Mouse (Mus musculus) hindbrain, embryonic 13.5 days (tissue): ENCODE results near the gene Kcnip1. TPM values are rescaled to one million over a fixed set of nuclear protein-coding genes. Genes with fewer than 3 reads are reported as not detected.

Source experiments
- ATAC-seq: fragments of 200-750 bp; cut with Nextera tagmentation; 2 replicates; pipeline ENCODE4 v1.8.0; 2017; ENCODE audit warnings: moderate TSS enrichment; ENCODE audit not compliant: low FRiP score
- H3K27ac ChIP-seq: fragments of 300-500 bp; sonication (generic); 2 replicates; pipeline ENCODE4 v1.5.1; 2015; ENCODE audit warnings: inconsistent platforms, mild to moderate bottlenecking, moderate library complexity
- H3K27me3 ChIP-seq: fragments of 300-500 bp; sonication (generic); 2 replicates; pipeline ENCODE4 v1.6.1; 2015; ENCODE audit warnings: mild to moderate bottlenecking, inconsistent platforms
- H3K36me3 ChIP-seq: fragments of 300-500 bp; sonication (generic); 2 replicates; pipeline ENCODE4 v1.6.1; 2015; ENCODE audit warnings: mild to moderate bottlenecking, inconsistent platforms
- H3K4me1 ChIP-seq: fragments of 300-500 bp; sonication (generic); replicated peaks from 2 replicates; pipeline ENCODE4 v1.6.1; 2015; ENCODE audit warnings: inconsistent platforms
- H3K4me2 ChIP-seq: fragments of 300-500 bp; sonication (generic); 2 replicates; pipeline ENCODE4 v1.6.1; 2015; ENCODE audit warnings: inconsistent platforms, mild to moderate bottlenecking, moderate library complexity
- H3K4me3 ChIP-seq: fragments of 300-500 bp; sonication (generic); 2 replicates; pipeline ENCODE4 v1.5.1; 2015; ENCODE audit warnings: mild to moderate bottlenecking, inconsistent platforms
- H3K9ac ChIP-seq: fragments of 300-500 bp; sonication (generic); 2 replicates; pipeline ENCODE4 v1.6.1; 2015; ENCODE audit warnings: mild to moderate bottlenecking, inconsistent platforms
- H3K9me3 ChIP-seq: fragments of 300-500 bp; sonication (generic); 2 replicates; pipeline ENCODE4 v1.6.1; 2016; ENCODE audit warnings: inconsistent platforms
- WGBS: fragments of 180-500 bp; shearing (Covaris S2); methylation state at CpG from one replicate; pipeline ENCODE4 v1.1.7; 2015; 5-methylcytosine and 5-hydroxymethylcytosine counted together
- polyA plus RNA-seq: library from polyadenylated mRNA; unstranded; fragments of >200 nt; fragmentation: Nextera tagmentation; extraction: Ambion mirVana; gene quantifications from 2 replicates; pipeline ENCODE4 v1.2.1, GENCODE M21; 2015

Kcnip1 gene
- polyA plus RNA-seq, 1 experiment from 2014 or later, result 71.3 TPM

- Histone ChIP-seq H3K4me1 (peaks cover 16% of the 10 kb centered on the region), H3K27ac (no peak overlapping the region), H3K9ac (no peak overlapping the region), H3K36me3 (no peaks in the 10 kb centered on the region; the same call in 1 of the 2 replicates), H3K4me3 (no peak overlapping the region), H3K27me3 (no peaks in the 10 kb centered on the region), H3K4me2 (no peak overlapping the region), H3K9me3 (no peaks in the 10 kb centered on the region)
- ATAC-seq, result no peak
- WGBS, result 77% methylated on average over 2 of the region's 2 CpGs
Measured at GRCm38 (mm10) chr11:33803093-33803492, 189.9 kb downstream of the Kcnip1 start.

- Histone ChIP-seq H3K4me2 (no peak overlapping the region), H3K9ac (no peak overlapping the region), H3K27ac (no peak overlapping the region), H3K4me1 (peaks cover 18% of the 10 kb centered on the region), H3K36me3 (no peaks in the 10 kb centered on the region; the same call in 1 of the 2 replicates), H3K4me3 (no peak overlapping the region), H3K27me3 (no peaks in the 10 kb centered on the region), H3K9me3 (no peaks in the 10 kb centered on the region)
- ATAC-seq, result no peak
- WGBS, result 67% methylated on average over 10 of the region's 10 CpGs
Measured at GRCm38 (mm10) chr11:33800436-33801088, 192.4 kb downstream of the Kcnip1 start.

- peaks cover 18% of the 10 kb centered on the region for H3K4me1 ChIP-seq
- H3K9me3 ChIP-seq, result no peaks in the 10 kb centered on the region
- WGBS, result 56% methylated on average over 1 of the region's 1 CpGs
- ATAC-seq, result no peak
- H3K36me3 ChIP-seq, result no peaks in the 10 kb centered on the region; the same call in 1 of the 2 replicates
- H3K4me3 ChIP-seq, result no peak overlapping the region
- H3K9ac ChIP-seq, result no peak overlapping the region
- H3K27ac ChIP-seq, result no peak overlapping the region
- H3K4me2 ChIP-seq, result no peak overlapping the region
- H3K27me3 ChIP-seq, result no peaks in the 10 kb centered on the region
Measured at GRCm38 (mm10) chr11:33799933-33800332, 193.0 kb downstream of the Kcnip1 start.

GRCm38 (mm10) chr11:33798094-33798648 lies 194.8 kb downstream of the Kcnip1 start:
- 59% methylated on average over 12 of the region's 12 CpGs for WGBS
- no peaks in the 10 kb centered on the region; the same call in 1 of the 2 replicates for H3K36me3 ChIP-seq
- no peak overlapping the region for H3K4me3 ChIP-seq
- H3K27me3 ChIP-seq, result no peaks in the 10 kb centered on the region
- H3K27ac ChIP-seq, result peak overlapping the region; percentile 73
- H3K9ac ChIP-seq, result no peak overlapping the region
- H3K4me2 ChIP-seq, result no peak overlapping the region
- ATAC-seq, result no peak
- peaks cover 18% of the 10 kb centered on the region for H3K4me1 ChIP-seq
- no peaks in the 10 kb centered on the region for H3K9me3 ChIP-seq

- Histone ChIP-seq H3K9me3 (no peaks in the 10 kb centered on the region), H3K9ac (no peak overlapping the region), H3K27me3 (no peaks in the 10 kb centered on the region), H3K4me1 (peaks cover 39% of the 10 kb centered on the region), H3K4me3 (no peak overlapping the region), H3K27ac (no peak overlapping the region), H3K36me3 (no peaks in the 10 kb centered on the region), H3K4me2 (no peak overlapping the region)
- 38% methylated on average over 5 of the region's 5 CpGs for WGBS
- no peak for ATAC-seq
Measured at GRCm38 (mm10) chr11:33787362-33787761, 205.6 kb downstream of the Kcnip1 start.

GRCm38 (mm10) chr11:33786572-33786971 lies 206.4 kb downstream of the Kcnip1 start:
- Histone ChIP-seq H3K4me1 (peaks cover 47% of the 10 kb centered on the region), H3K36me3 (no peaks in the 10 kb centered on the region), H3K27me3 (no peaks in the 10 kb centered on the region), H3K9ac (no peak overlapping the region), H3K9me3 (no peaks in the 10 kb centered on the region), H3K4me3 (no peak overlapping the region), H3K27ac (no peak overlapping the region), H3K4me2 (no peak overlapping the region)
- 22% methylated on average over 4 of the region's 4 CpGs for WGBS
- ATAC-seq, result no peak

- H3K9ac ChIP-seq, result no peak overlapping the region
- ATAC-seq, result no peak
- peak overlapping the region; percentile 6; the same call in 1 of the 2 replicates for H3K4me2 ChIP-seq
- no peaks in the 10 kb centered on the region for H3K27me3 ChIP-seq
- no peak overlapping the region for H3K4me3 ChIP-seq
- WGBS, result 23% methylated on average over 10 of the region's 10 CpGs
- peaks cover 62% of the 10 kb centered on the region for H3K4me1 ChIP-seq
- H3K9me3 ChIP-seq, result no peaks in the 10 kb centered on the region
- no peaks in the 10 kb centered on the region for H3K36me3 ChIP-seq
- H3K27ac ChIP-seq, result peak overlapping the region; percentile 77
Measured at GRCm38 (mm10) chr11:33781561-33781971, 211.4 kb downstream of the Kcnip1 start.

- no peak overlapping the region for H3K9ac ChIP-seq
- WGBS, result 49% methylated on average over 4 of the region's 4 CpGs
- no peaks in the 10 kb centered on the region for H3K27me3 ChIP-seq
- ATAC-seq, result peak; percentile 61
- H3K36me3 ChIP-seq, result no peaks in the 10 kb centered on the region
- H3K27ac ChIP-seq, result peak overlapping the region; percentile 77
- H3K4me1 ChIP-seq, result peaks cover 51% of the 10 kb centered on the region
- H3K9me3 ChIP-seq, result no peaks in the 10 kb centered on the region
- H3K4me3 ChIP-seq, result no peak overlapping the region
- no peak overlapping the region for H3K4me2 ChIP-seq
Measured at GRCm38 (mm10) chr11:33780263-33780662, 212.7 kb downstream of the Kcnip1 start.

- no peak overlapping the region for H3K9ac ChIP-seq
- H3K36me3 ChIP-seq, result no peaks in the 10 kb centered on the region
- H3K4me3 ChIP-seq, result no peak overlapping the region
- no peaks in the 10 kb centered on the region for H3K27me3 ChIP-seq
- ATAC-seq, result 0 out of 2 replicates have a peak, but pooled peaks have one; percentile 13
- no peak overlapping the region for H3K4me2 ChIP-seq
- WGBS, result 33% methylated on average over 5 of the region's 5 CpGs
- peaks cover 33% of the 10 kb centered on the region for H3K4me1 ChIP-seq
- H3K27ac ChIP-seq, result peak overlapping the region; percentile 74
- H3K9me3 ChIP-seq, result no peaks in the 10 kb centered on the region
Measured at GRCm38 (mm10) chr11:33772615-33773141, 220.3 kb downstream of the Kcnip1 start.

- Histone ChIP-seq H3K4me3 (no peak overlapping the region), H3K36me3 (no peaks in the 10 kb centered on the region), H3K9ac (no peak overlapping the region), H3K9me3 (no peaks in the 10 kb centered on the region), H3K27ac (0 out of 2 replicates have a peak overlapping the region, but pooled peaks have one; percentile 19), H3K4me2 (no peak overlapping the region), H3K4me1 (peaks cover 39% of the 10 kb centered on the region), H3K27me3 (no peaks in the 10 kb centered on the region)
- ATAC-seq, result no peak
- 51% methylated on average over 2 of the region's 2 CpGs for WGBS
Measured at GRCm38 (mm10) chr11:33772043-33772442, 220.9 kb downstream of the Kcnip1 start.

GRCm38 (mm10) chr11:33766976-33767938 lies 225.7 kb downstream of the Kcnip1 start:
- no peak for ATAC-seq
- H3K9me3 ChIP-seq, result no peaks in the 10 kb centered on the region
- no peak overlapping the region for H3K4me2 ChIP-seq
- 70% methylated on average over 9 of the region's 9 CpGs for WGBS
- H3K27ac ChIP-seq, result no peak overlapping the region
- peaks cover 40% of the 10 kb centered on the region for H3K4me1 ChIP-seq
- no peaks in the 10 kb centered on the region for H3K36me3 ChIP-seq
- no peak overlapping the region for H3K4me3 ChIP-seq
- 0 out of 2 replicates have a peak, but pooled peaks cover 3% of the 10 kb centered on the region for H3K27me3 ChIP-seq
- no peak overlapping the region for H3K9ac ChIP-seq
